Mouse (Mus musculus): Measurements from ENCODE around the gene Themis. TPM values are rescaled to one million over a fixed set of nuclear protein-coding genes. Genes with fewer than 3 reads are reported as not detected.

The Themis gene
- total and polyA plus RNA-seq, 3 experiments = not detected

GRCm38 (mm10) chr10:28799469-28799868 lies 131.3 kb downstream of the Themis start:
- no peak overlapping the region for H3K27ac ChIP-seq (ENCODE audit: control insufficient read depth, low read depth, low read length)
- no peaks in the 10 kb centered on the region for H3K27me3 ChIP-seq (ENCODE audit: control insufficient read depth in 1 of 2, insufficient read depth in 2 of 2, low read length in 2 of 2)
- H3K4me3 ChIP-seq (ENCODE audit: control insufficient read depth in 1 of 2, insufficient read depth in 1 of 2, low read depth in 2 of 2, low read length in 2 of 2) = no peak overlapping the region
- H3K9ac ChIP-seq (ENCODE audit: control insufficient read depth, low read depth, low read length, poor library complexity, severe bottlenecking) = no peak overlapping the region
- no peaks in the 10 kb centered on the region for H3K4me1 ChIP-seq (ENCODE audit: control insufficient read depth in 1 of 2, insufficient read depth in 2 of 2, low read length in 2 of 2)
- no peaks in the 10 kb centered on the region for H3K9me3 ChIP-seq (replicated peaks; ENCODE audit: insufficient read depth, low read length)
- TF ChIP-seq ZC3H11A (IDR thresholded peaks at IDR 0.05; ENCODE audit: low read depth, low read length) (no peak), CHD1 (IDR thresholded peaks at IDR 0.05; ENCODE audit: low read depth, low read length) (no peak)
- DNase-seq (ENCODE audit: low read depth, low spot score) = no peak
- H3K79me2 ChIP-seq (ENCODE audit: control insufficient read depth, insufficient read depth, low read length, poor library complexity) = no peaks in the 10 kb centered on the region
- H3K36me3 ChIP-seq (ENCODE audit: control insufficient read depth in 1 of 2, insufficient read depth in 2 of 2, low read length in 2 of 2) = no peaks in the 10 kb centered on the region

- H3K27ac ChIP-seq (ENCODE audit: control insufficient read depth, low read depth, low read length) = no peak overlapping the region
- H3K36me3 ChIP-seq (ENCODE audit: control insufficient read depth in 1 of 2, insufficient read depth in 2 of 2, low read length in 2 of 2) = no peaks in the 10 kb centered on the region
- no peak overlapping the region for H3K9ac ChIP-seq (ENCODE audit: control insufficient read depth, low read depth, low read length, poor library complexity, severe bottlenecking)
- no peak overlapping the region for H3K4me3 ChIP-seq (ENCODE audit: control insufficient read depth in 1 of 2, insufficient read depth in 1 of 2, low read depth in 2 of 2, low read length in 2 of 2)
- DNase-seq (ENCODE audit: low read depth, low spot score) = no peak
- no peaks in the 10 kb centered on the region for H3K4me1 ChIP-seq (ENCODE audit: control insufficient read depth in 1 of 2, insufficient read depth in 2 of 2, low read length in 2 of 2)
- no peaks in the 10 kb centered on the region for H3K79me2 ChIP-seq (ENCODE audit: control insufficient read depth, insufficient read depth, low read length, poor library complexity)
- TF ChIP-seq GATA1 (IDR thresholded peaks at IDR 0.05; ENCODE audit: low read depth, low read length) = no peak
- no peaks in the 10 kb centered on the region for H3K9me3 ChIP-seq (replicated peaks; ENCODE audit: insufficient read depth, low read length)
- no peaks in the 10 kb centered on the region for H3K27me3 ChIP-seq (ENCODE audit: control insufficient read depth in 1 of 2, insufficient read depth in 2 of 2, low read length in 2 of 2)
Observed at GRCm38 (mm10) chr10:28805160-28805559, 137.0 kb downstream of the Themis start.

GRCm38 (mm10) chr10:28811928-28812570 lies 143.9 kb downstream of the Themis start:
- H3K9ac ChIP-seq (ENCODE audit: control insufficient read depth, low read depth, low read length, poor library complexity, severe bottlenecking) = no peak overlapping the region
- H3K36me3 ChIP-seq (ENCODE audit: control insufficient read depth in 1 of 2, insufficient read depth in 2 of 2, low read length in 2 of 2) = no peaks in the 10 kb centered on the region
- H3K79me2 ChIP-seq (ENCODE audit: control insufficient read depth, insufficient read depth, low read length, poor library complexity) = no peaks in the 10 kb centered on the region
- H3K27me3 ChIP-seq (ENCODE audit: control insufficient read depth in 1 of 2, insufficient read depth in 2 of 2, low read length in 2 of 2) = no peaks in the 10 kb centered on the region
- no peak for DNase-seq (ENCODE audit: low read depth, low spot score)
- H3K9me3 ChIP-seq (replicated peaks; ENCODE audit: insufficient read depth, low read length) = no peaks in the 10 kb centered on the region
- no peak overlapping the region for H3K4me3 ChIP-seq (ENCODE audit: control insufficient read depth in 1 of 2, insufficient read depth in 1 of 2, low read depth in 2 of 2, low read length in 2 of 2)
- H3K4me1 ChIP-seq (ENCODE audit: control insufficient read depth in 1 of 2, insufficient read depth in 2 of 2, low read length in 2 of 2) = no peaks in the 10 kb centered on the region
- TF ChIP-seq KAT2A (conservative IDR thresholded peaks at IDR 0.05; ENCODE audit: low read depth, low read length) = no peak
- no peak for TF ChIP-seq ELF1 (IDR thresholded peaks at IDR 0.05; ENCODE audit: low read depth, low read length)
- no peak for TF ChIP-seq NRF1 (IDR thresholded peaks at IDR 0.05; ENCODE audit: insufficient read depth, low read depth, low read length, poor library complexity, severe bottlenecking)
- no peak for TF ChIP-seq MEF2A (IDR thresholded peaks at IDR 0.05; ENCODE audit: extremely low read depth, insufficient replicate concordance, low read depth, low read length, poor library complexity, severe bottlenecking)
- TF ChIP-seq TAL1 (IDR thresholded peaks at IDR 0.05; ENCODE audit: low read length) = no peak
- TF ChIP-seq SMC3 (IDR thresholded peaks at IDR 0.05; ENCODE audit: low read depth, low read length) = no peak
- no peak for TF ChIP-seq GABPA (IDR thresholded peaks at IDR 0.05; ENCODE audit: low read depth, low read length)
- TF ChIP-seq TBP (IDR thresholded peaks at IDR 0.05; ENCODE audit: low read depth, low read length) = no peak
- TF ChIP-seq E2F4 (IDR thresholded peaks at IDR 0.05; ENCODE audit: borderline replicate concordance, low read depth, low read length) = no peak
- TF ChIP-seq ZNF384 (IDR thresholded peaks at IDR 0.05; ENCODE audit: low read depth, low read length) = no peak
- no peak for TF ChIP-seq NELFE (IDR thresholded peaks at IDR 0.05; ENCODE audit: low read depth, low read length)
- no peak for TF ChIP-seq CHD2 (IDR thresholded peaks at IDR 0.05; ENCODE audit: low read length)
- TF ChIP-seq GATA1 (IDR thresholded peaks at IDR 0.05; ENCODE audit: low read depth, low read length) = no peak
- TF ChIP-seq MAX (IDR thresholded peaks at IDR 0.05; ENCODE audit: low read length) = no peak
- TF ChIP-seq ETS1 (IDR thresholded peaks at IDR 0.05; ENCODE audit: low read depth, low read length) = no peak
- H3K27ac ChIP-seq (ENCODE audit: control insufficient read depth, low read depth, low read length) = no peak overlapping the region

Data from MEL (cell line).